Mouse (Mus musculus) regulatory T cell (primary cell): ENCODE data around the gene Thap8.

Experiments used
- in situ Hi-C: fragments of 300-600 bp; cut with MboI, MseI; formaldehyde crosslinking; loops from one replicate; pipeline ENCODE4 v1.15.1; 2025; ENCODE audit warnings: high pct_unique_total_duplicates

The Thap8 gene

GRCm38 (mm10) chr7:30286701-30287410, 7.0 kb downstream of the Thap8 start:
- in situ Hi-C loops: no loop called here

DNA sequence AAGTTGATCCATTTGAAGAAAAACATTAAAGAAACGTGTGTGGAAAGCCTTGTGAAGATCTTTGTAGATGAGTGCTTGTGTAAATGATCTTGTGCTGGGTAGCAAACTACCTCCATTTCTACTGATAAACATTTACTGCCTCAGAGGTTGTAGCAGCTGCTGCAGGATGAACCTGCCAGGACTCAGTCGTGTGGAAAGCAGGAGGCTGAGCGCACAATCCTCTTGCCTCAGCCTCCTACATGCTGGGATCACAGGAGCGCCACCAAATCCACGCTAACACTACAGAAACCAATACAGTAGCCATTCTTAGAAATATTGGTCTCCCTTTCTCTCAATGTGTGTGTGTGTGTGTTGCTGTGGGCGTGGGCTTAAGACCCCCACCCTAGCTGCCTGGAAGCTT, 8.2 kb downstream of the Thap8 start:
- in situ Hi-C loops: no loop called here

- in situ Hi-C loops: no loop called here
Measured at GRCm38 (mm10) chr7:30289071-30289713, 9.3 kb downstream of the Thap8 start.

GRCm38 (mm10) chr7:30289714-30290399, 10.0 kb downstream of the Thap8 start:
- in situ Hi-C loops: no loop called here

DNA sequence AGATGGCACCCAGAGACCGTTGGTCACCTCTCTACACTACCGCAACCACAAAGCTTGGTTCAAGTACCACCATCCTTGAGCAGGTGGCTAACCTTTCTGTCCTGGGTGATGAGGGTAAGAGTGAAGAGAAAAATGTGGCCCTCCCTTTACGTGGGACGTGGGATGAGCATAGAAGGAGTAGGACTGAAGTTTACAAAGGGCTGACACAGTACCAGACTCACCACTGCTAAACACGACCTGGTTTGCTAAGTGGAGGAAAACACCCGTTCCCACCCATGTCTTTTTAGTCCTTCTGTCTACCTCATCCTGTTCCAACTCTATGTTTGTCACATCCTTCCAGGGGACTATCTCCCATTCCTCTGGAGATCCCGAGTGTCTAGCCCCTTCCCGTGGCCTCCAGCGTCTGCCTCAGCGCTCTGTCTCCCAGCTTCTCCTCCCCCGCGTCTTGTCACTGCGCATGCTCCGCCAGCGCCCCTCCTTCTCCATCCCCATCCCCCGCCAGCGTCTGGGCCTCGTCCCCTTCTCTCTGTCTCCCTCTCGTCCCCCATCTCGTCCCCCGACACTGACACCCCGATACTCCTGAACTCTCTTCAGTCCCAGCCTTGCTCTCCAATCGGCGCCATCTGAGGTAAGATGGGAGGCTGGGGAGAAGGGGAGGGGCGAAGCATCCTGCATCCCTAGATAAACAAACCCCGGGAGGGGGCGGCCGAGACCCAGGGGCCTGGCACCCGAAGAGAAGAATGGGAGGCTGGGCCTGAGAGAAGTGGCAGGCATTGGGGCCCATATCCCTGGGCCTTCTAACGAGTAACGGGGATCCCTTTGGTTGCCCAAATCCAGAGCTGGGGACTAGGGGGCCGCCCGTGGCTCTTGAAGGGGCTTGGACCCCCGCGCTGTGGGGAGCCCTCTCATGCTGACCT, 11.6 kb downstream of the Thap8 start, which contains the start of gene Clip3:
Clip3 (plus strand) TSS at position 514 of the 917 bp plus-strand sequence.
- in situ Hi-C loops: no loop called here

- in situ Hi-C loops: no loop called here
Measured at GRCm38 (mm10) chr7:30293795-30294194, 13.9 kb downstream of the Thap8 start.

DNA sequence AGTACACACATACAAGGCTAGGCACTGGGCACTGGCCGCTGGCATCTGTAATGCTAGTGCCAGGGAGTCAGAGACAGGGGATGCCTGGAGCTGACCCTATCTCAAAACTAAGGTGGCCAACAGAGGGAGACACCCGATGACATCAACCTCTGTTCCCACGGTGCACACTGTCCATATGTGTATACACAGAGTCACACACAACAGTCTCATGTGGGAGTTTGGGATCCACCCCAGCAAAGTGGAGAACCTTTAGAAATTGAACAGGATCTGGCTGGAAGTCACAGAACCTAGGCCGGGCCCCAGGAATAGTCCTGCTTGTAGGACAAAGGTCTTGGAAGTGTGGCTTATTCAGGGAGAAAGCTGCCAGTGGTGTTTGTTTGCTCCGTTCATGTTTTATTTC, 14.4 kb downstream of the Thap8 start:
- in situ Hi-C loops: no loop called here

DNA sequence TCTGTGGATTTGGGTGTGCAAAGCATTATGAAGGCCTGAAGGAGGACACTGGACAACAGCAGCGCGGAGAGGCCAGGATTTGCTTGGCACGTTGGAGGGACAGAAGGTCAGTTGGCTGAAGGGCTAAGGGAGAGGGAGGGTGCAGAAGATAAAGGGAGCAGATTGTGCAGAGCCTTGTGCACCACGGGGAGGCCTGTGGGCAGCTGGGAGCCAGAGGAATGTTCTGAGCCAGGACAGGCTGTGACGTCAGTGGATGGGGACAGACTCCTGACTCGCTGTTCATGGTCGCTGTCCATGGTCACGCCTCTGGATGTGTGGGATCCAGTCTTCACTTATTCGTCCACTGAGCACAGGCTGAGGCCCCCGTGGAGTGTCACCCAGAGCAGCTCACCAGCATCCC, 15.2 kb downstream of the Thap8 start:
- in situ Hi-C loops: no loop called here

DNA sequence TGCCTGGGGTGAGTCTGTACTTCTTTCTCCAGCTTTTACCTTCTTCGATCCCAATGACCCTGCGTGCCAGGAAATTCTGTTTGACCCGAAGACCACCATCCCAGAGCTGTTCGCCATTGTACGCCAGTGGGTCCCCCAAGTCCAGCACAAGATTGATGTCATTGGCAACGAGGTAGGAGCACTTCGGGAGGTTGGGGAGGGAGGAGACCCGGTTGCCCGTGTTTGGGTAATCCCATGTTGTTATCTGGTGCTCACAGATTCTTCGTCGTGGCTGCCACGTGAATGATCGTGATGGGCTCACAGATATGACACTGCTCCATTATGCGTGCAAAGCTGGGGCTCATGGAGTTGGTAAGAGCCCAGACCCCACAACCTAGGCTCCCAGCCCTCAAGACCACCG, 16.9 kb downstream of the Thap8 start:
- in situ Hi-C loops: no loop called here

DNA sequence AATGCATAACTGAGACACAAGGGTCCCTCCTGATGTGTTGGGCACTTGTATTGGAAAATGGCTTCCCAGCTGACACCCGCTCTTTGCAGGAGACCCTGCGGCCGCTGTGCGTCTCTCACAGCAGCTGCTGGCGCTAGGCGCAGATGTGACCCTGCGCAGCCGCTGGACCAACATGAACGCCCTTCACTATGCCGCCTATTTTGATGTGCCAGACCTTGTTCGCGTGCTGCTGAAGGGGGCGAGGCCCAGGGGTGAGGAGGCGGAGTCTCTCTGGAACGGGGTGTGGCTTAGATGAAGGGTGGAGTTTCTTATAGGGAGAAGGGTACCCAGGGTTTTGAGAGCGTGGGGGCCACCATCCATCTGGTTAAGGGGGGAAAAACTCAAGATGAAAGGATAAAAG, 17.4 kb downstream of the Thap8 start:
- in situ Hi-C loops: no loop called here

DNA sequence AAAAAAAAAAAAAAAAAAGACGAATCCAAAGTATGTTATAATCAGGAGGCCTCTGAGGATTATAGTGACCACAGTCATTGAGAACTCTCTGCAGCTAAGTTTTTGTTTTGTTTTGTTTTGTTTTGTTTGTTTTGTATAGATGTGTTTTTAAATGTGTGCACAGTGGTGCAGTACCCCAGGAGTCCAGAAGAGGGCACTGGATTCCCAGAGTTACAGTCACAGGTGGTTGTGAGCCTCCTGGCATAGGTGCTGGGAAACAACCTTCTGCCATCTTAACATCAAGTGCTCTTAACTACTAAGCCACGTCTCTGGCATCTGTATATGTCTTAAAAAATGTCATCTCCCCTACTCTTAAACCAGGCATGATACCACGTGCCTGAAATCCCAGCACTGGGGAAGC, 21.0 kb downstream of the Thap8 start:
- in situ Hi-C loops: no loop called here

DNA sequence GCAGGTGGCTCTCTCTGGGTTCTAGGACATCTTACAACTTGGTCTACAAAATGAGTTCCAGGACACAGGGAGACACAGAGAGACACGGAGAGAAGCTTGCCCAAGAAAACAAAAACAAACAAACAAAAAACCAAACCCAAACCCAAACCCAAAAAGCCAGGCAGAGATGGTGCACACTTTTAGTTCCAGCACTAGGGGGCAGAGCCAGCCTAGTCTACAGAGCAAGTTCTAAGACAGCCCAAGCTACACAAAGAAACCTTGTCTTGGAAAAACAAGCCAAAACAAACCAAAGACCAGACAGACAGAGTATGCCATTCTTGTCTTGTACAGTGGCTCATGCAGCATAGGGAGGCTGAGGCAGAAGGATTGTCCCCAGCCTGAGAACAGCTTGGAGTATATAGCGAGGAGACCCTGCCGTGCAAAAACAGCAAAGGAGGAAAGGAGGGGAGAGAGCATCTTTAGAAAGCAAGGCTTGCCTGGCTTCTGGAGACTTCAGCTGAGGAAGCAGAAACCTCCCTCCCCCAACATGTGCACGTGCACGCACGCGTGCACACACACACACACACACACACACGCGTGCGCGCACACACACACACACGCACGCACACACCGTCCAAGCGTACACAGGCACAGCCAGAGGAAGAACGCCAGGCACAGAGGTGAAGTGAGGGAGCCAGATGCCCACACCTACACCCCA, 26.3 kb downstream of the Thap8 start:
- in situ Hi-C loops: no loop called here

DNA sequence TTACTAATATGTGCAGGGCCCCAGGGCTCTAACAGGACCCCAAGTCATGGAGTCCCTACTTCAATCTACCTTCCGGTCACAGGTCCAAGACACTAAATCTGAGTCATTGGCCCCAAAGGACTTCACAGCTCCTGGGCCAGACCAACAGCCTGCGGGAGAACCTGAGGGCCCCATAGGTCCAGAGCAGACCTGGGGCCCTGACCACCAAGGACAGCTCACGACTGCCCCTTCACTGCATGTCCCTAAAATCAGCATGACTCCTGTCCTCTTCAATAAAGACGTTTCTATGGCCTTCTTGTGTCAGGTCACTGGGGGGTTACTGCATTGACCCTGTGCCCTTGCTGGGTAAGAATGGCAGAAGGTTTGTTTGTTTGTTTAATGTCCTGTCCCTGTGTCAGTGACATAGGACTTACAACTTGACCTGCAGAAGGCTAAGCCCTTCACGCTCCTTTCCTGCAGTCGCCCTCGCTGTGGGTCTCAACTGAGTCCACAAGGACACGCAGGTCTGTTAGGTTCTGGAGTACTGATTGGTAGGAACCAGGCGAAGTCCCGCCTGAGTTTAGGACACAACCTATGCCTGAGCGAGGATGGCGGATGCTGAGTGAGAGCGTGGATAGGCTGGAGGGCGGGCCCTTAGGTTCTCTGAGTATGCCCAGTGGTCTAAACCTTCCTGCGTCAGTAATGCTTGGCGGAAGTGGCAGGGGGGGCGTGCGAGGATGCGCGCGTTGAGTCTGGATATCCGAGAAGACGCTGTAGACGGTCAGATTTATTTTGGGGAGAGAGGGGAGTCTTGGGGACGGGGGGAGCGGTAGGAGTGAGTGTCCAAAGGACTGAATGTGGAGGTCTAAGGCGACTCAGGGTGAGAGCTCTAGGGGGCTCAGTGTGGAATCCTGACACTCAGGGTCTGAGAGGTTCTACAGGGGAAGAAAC, 28.4 kb downstream of the Thap8 start, which contains the start of gene Alkbh6:
Alkbh6 (plus strand) TSS at position 642 of the 930 bp plus-strand sequence.
- in situ Hi-C loops: no loop called here

DNA sequence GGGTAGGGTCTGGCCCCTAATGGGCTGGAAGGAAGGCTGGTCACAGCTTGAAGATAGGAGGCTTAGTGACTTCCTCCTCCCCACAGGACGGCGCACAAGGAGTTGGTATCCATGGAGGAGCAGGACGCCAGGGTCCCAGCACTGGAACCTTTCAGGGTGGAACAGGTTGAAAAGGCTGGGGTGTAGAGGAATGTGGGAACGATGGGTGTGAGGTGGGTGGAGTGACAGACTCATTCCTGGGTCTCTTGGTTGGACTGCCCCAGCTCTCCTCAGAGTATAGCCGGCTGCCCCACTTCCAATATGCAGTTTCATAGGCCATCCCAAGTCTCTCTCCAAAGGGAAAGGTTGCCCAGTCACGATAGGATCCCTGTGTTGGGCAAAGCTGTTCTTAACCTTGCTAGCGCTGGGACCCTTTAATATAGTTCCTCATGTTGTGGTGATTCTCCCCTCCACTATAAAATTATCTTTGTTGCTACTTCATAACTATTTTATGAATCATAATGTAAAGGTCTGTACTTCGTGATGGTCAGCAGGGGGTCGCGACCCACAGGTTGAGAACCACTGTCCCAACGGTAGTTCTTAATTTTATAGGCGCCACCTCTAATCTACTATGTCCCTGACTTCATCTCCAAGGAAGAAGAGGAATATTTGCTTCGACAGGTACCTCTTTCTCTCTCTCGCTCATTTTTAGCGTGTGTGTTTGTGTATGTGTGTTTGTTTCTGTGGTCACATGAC, 29.7 kb downstream of the Thap8 start:
- in situ Hi-C loops: no loop called here

DNA sequence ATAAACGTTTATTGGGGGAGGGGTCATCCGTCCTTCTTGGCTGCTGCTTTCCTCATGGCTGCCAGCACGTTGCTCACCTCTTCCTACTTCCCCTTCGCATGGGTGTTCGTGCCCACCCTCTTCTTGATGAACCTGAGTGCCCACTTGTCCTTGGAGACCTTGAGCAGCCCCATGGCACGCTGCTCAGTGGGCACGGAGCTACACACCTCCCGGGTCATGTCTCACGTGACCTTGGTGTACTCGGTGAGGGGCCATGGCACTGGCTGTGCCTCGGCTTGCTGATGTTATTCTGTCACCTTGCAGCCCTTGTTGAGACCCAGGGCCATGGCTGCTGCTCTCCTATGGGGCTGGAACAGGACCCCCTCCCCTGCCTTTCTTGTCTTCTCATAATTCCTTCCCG, 30.2 kb downstream of the Thap8 start:
- in situ Hi-C loops: no loop called here

DNA sequence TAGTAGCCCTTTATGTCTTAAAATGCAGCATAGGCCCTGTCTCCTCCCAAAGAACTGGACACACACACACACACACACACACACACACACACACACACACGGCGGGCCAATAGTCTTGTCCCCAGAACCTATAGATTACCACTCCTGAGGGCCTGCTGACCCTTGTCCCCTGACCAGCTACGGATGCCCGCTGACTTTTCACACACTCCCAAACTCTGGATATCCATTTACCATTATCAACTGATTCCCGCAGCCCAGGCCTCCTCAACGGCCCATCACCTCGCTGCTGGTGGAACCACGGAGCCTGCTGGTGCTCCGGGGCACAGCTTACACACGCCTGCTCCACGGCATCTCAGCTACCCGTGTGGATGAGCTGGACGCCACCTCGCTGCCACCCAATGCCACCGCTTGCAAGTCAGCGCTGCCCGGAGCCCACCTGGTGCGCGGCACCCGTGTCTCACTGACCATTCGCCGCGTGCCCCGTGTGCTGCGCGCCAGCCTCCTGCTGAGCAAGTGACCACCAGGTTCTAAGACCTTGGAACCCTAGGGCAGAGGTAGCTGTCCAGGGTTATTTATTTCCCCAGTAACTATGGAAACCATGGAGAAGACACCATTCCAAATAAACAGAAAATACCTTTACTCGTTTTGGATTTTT, 33.9 kb downstream of the Thap8 start:
- in situ Hi-C loops: no loop called here

GRCm38 (mm10) chr7:30314721-30315155, 34.8 kb downstream of the Thap8 start, which contains the start of gene Syne4:
Syne4 (plus strand) TSS chr7:30314807.
- in situ Hi-C loops: no loop called here
